Mouse (Mus musculus) stomach, postnatal 0 days (tissue): ENCODE results near the gene Kcnd3.

ENCODE experiments used
- CTCF ChIP-seq: IDR thresholded peaks from 2 replicates; pipeline ENCODE4 v1.5.1; 2016; ENCODE audit warnings: antibody characterized with exemption, low read depth, mild to moderate bottlenecking, moderate library complexity
- EP300 ChIP-seq: optimal IDR thresholded peaks from 2 replicates; pipeline ENCODE3; 2016; ENCODE audit warnings: antibody characterized with exemption

DNA sequence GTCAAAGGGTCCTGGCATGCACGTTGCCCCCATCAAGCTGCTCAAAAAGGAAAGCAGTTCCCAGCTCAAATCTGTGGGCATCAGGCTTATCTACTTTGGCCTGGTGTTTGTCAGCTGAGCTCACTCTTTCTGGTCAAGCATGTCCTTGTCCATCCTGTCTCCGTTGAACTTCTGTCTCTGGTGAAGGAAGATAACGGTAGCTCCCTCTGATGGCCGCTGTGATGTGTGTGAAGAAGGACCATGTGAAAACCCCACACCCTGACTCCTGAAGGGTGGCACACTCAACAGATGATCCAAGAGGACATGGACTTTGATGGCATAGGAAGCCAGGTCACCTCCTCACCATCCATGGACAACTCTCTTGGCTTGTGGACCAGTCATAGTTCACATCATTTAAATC is 266.6 kb downstream of the Kcnd3 start:
- TF ChIP-seq CTCF (peak; percentile 35; the same call in 1 of the 2 replicates), EP300 (no peak)
